Mouse (Mus musculus) liver, postnatal 0 days (tissue): Measurements from ENCODE around the gene Fbxl16. TPM values are rescaled to one million over a fixed set of nuclear protein-coding genes. Genes with fewer than 3 reads are reported as not detected.

Experiments
- ATAC-seq: fragments of 200-750 bp; cut with Nextera tagmentation; 2 replicates; pipeline ENCODE4 v1.8.0; 2017; ENCODE audit warnings: mild to moderate bottlenecking, moderate library complexity
- DNase-seq: peaks from one replicate; pipeline ENCODE4 v3.0.0-alpha.2; 2016
- H3K27ac ChIP-seq: fragments of 300-500 bp; sonication (generic); 2 replicates; pipeline ENCODE4 v1.5.1; 2014; ENCODE audit warnings: antibody characterized with exemption, moderate library complexity, mild to moderate bottlenecking, low read depth
- H3K27me3 ChIP-seq: fragments of 300-500 bp; sonication (generic); 2 replicates; pipeline ENCODE4 v1.6.1; 2014; ENCODE audit warnings: low read length, control low read depth, mixed read lengths; ENCODE audit not compliant: insufficient read depth
- H3K36me3 ChIP-seq: fragments of 300-500 bp; sonication (generic); replicated peaks from 2 replicates; pipeline ENCODE4 v1.6.1; 2014; ENCODE audit warnings: mild to moderate bottlenecking, control low read depth, low read length, moderate library complexity, mixed read lengths; ENCODE audit not compliant: insufficient read depth
- H3K4me1 ChIP-seq: fragments of 300-500 bp; sonication (generic); 2 replicates; pipeline ENCODE4 v1.6.1; 2014; ENCODE audit warnings: antibody characterized with exemption, mild to moderate bottlenecking, control low read depth; ENCODE audit not compliant: insufficient read depth
- H3K4me2 ChIP-seq: fragments of 300-500 bp; sonication (generic); 2 replicates; pipeline ENCODE4 v1.6.1; 2014; ENCODE audit warnings: low read depth, mild to moderate bottlenecking, low read length, moderate library complexity, mixed read lengths
- H3K4me3 ChIP-seq: fragments of 300-500 bp; sonication (generic); 2 replicates; pipeline ENCODE4 v1.5.1; 2014; ENCODE audit warnings: low read depth, low read length
- H3K9ac ChIP-seq: fragments of 300-500 bp; sonication (generic); replicated peaks from 2 replicates; pipeline ENCODE4 v1.6.1; 2014; ENCODE audit warnings: mild to moderate bottlenecking, moderate library complexity
- H3K9me3 ChIP-seq: fragments of 300-500 bp; sonication (generic); 2 replicates; pipeline ENCODE4 v1.6.1; 2016; ENCODE audit warnings: mild to moderate bottlenecking, control low read depth, low read length, mixed read lengths
- CTCF ChIP-seq: sonication (generic); IDR thresholded peaks from 2 replicates; pipeline ENCODE4 v1.5.1; 2016; ENCODE audit warnings: antibody characterized with exemption, low read depth
- EP300 ChIP-seq: IDR thresholded peaks from 2 replicates; pipeline ENCODE4 v1.6.1; 2016; ENCODE audit warnings: antibody characterized with exemption, low read depth, mild to moderate bottlenecking
- WGBS: fragments of 180-500 bp; shearing (Covaris S2); extraction: QIAGEN DNeasy Blood & Tissue Kit; methylation state at CpG from one replicate; pipeline ENCODE4 v1.1.7; 2014; ENCODE audit not compliant: insufficient replicate concordance; 5-methylcytosine and 5-hydroxymethylcytosine counted together
- polyA plus RNA-seq: library from polyadenylated mRNA; unstranded; fragments of >200 nt; fragmentation: Nextera tagmentation; extraction: Ambion mirVana; gene quantifications from 2 replicates; pipeline ENCODE4 v1.2.1, GENCODE M21; 2015

The Fbxl16 gene
- polyA plus RNA-seq, 1 experiment from 2014 or later: 0.05 TPM

GRCm38 (mm10) chr17:25810890-25811289 is 2.0 kb downstream of the Fbxl16 start:
- Histone ChIP-seq H3K27ac (no peak overlapping the region), H3K36me3 (no peaks in the 10 kb centered on the region)

GRCm38 (mm10) chr17:25813471-25813870 is 4.6 kb downstream of the Fbxl16 start:
- Histone ChIP-seq H3K4me1 (peaks cover 12% of the 10 kb centered on the region; the same call in 1 of the 2 replicates), H3K4me3 (no peak overlapping the region), H3K9ac (no peak overlapping the region), H3K27me3 (peaks cover 66% of the 10 kb centered on the region), H3K27ac (no peak overlapping the region), H3K36me3 (no peaks in the 10 kb centered on the region), H3K4me2 (no peak overlapping the region), H3K9me3 (no peaks in the 10 kb centered on the region)
- DNase-seq (peak; percentile 90), ATAC-seq (peak; percentile 72)
- TF ChIP-seq EP300: no peak
- peak; percentile 62 for TF ChIP-seq CTCF
- WGBS: 6% methylated on average over 20 of the region's 20 CpGs

More at GRCm38 (mm10) chr17:25810890-25811289, 2.0 kb downstream of the Fbxl16 start:
- no peak for TF ChIP-seq CTCF
- no peak for TF ChIP-seq EP300
- Histone ChIP-seq H3K9me3 (no peaks in the 10 kb centered on the region), H3K9ac (no peak overlapping the region), H3K4me2 (no peak overlapping the region), H3K4me3 (no peak overlapping the region), H3K4me1 (peaks cover 12% of the 10 kb centered on the region; the same call in 1 of the 2 replicates), H3K27me3 (peaks cover 65% of the 10 kb centered on the region)
- no peak for DNase-seq
- no peak for ATAC-seq
- 54% methylated on average over 4 of the region's 4 CpGs for WGBS

GRCm38 (mm10) chr17:25817662-25818061 is 8.8 kb downstream of the Fbxl16 start:
- no peak overlapping the region for H3K27ac ChIP-seq
- H3K9me3 ChIP-seq: no peaks in the 10 kb centered on the region
- H3K4me1 ChIP-seq: peaks cover under 1% of the 10 kb centered on the region; the same call in 1 of the 2 replicates
- ATAC-seq (no peak), DNase-seq (no peak)
- H3K9ac ChIP-seq: no peak overlapping the region
- H3K27me3 ChIP-seq: peaks cover 56% of the 10 kb centered on the region
- no peak overlapping the region for H3K4me2 ChIP-seq
- TF ChIP-seq EP300 (no peak), CTCF (no peak)
- no peaks in the 10 kb centered on the region for H3K36me3 ChIP-seq
- no peak overlapping the region for H3K4me3 ChIP-seq
- 70% methylated on average over 11 of the region's 11 CpGs for WGBS

- Histone ChIP-seq H3K4me1 (peaks cover 8% of the 10 kb centered on the region), H3K9ac (no peak overlapping the region), H3K36me3 (no peaks in the 10 kb centered on the region), H3K4me2 (no peak overlapping the region), H3K27me3 (peaks cover 45% of the 10 kb centered on the region), H3K4me3 (no peak overlapping the region), H3K9me3 (no peaks in the 10 kb centered on the region), H3K27ac (no peak overlapping the region)
- TF ChIP-seq EP300: no peak
- no peak for TF ChIP-seq CTCF
- DNase-seq (peak; percentile 29), ATAC-seq (peak; percentile 54)
- 8% methylated on average over 45 of the region's 46 CpGs for WGBS
These were observed 10.2 kb downstream of the Fbxl16 start for GRCm38 (mm10) chr17:25818851-25819780.

- peak within 1 kb of the TSS; percentile 92 for H3K4me2 ChIP-seq
- TF ChIP-seq CTCF (peak; percentile 7; the same call in 1 of the 2 replicates), EP300 (peak; percentile 44; the same call in 1 of the 2 replicates)
- DNase-seq (peak; percentile 80), ATAC-seq (peak; percentile 79)
- peak within 1 kb of the TSS; percentile 62 for H3K27ac ChIP-seq
- peaks cover 24% of the 10 kb centered on the region for H3K27me3 ChIP-seq
- WGBS: under 1% methylated on average over 18 of the region's 18 CpGs
- peak within 1 kb of the TSS; percentile 74 for H3K4me3 ChIP-seq
- no peaks in the 10 kb centered on the region for H3K9me3 ChIP-seq
- H3K4me1 ChIP-seq: peaks cover 22% of the 10 kb centered on the region
- peaks cover 13% of the 10 kb centered on the region for H3K36me3 ChIP-seq
- peak within 1 kb of the TSS; percentile 71 for H3K9ac ChIP-seq
These were observed 14.6 kb downstream of the Fbxl16 start, which contains the start of gene Wdr24 for GRCm38 (mm10) chr17:25823452-25823851. Gene Wdr24, plus strand, starts transcription at chr17:25823627.
